Mouse (Mus musculus) ES-E14 (cell line): ENCODE data around the gene Trcg1. TPM values are rescaled to one million over a fixed set of nuclear protein-coding genes. Genes with fewer than 3 reads are reported as not detected.
A peak's percentile ranks its signal among the peaks of the same experiment; 100 is the strongest.

Experiments
- DNase-seq: peaks from one replicate; pipeline ENCODE4 v3.0.0-alpha.2; 2013; ENCODE audit warnings: low read depth, low spot score
- H3K27ac ChIP-seq: 2 replicates; pipeline ENCODE4 v1.5.1; 2012; ENCODE audit warnings: low read depth, mild to moderate bottlenecking, low read length, moderate library complexity, mixed read lengths; ENCODE audit not compliant: poor library complexity, insufficient read depth, severe bottlenecking
- H3K36me3 ChIP-seq: 2 replicates; pipeline ENCODE4 v1.6.1; 2012; ENCODE audit warnings: mild to moderate bottlenecking, low read length, moderate library complexity, mixed read lengths; ENCODE audit not compliant: control insufficient read depth, poor library complexity, insufficient read depth, severe bottlenecking
- H3K4me1 ChIP-seq, 2 experiments: fragments of 150-350 bp in 1 of 2; sonication (generic) in 1 of 2; 2 replicates each; pipeline ENCODE4 v1.6.1; 2012; ENCODE audit warnings: low read length in 2 of 2, mild to moderate bottlenecking in 1 of 2, mixed read lengths in 1 of 2; ENCODE audit not compliant: control insufficient read depth in 2 of 2, insufficient read depth in 2 of 2, poor library complexity in 1 of 2
- H3K4me3 ChIP-seq, 2 experiments: fragments of 150-350 bp in 1 of 2; sonication (generic) in 1 of 2; 2 replicates each; pipeline ENCODE4 v1.5.1; 2012; ENCODE audit warnings: low read length in 2 of 2, low read depth in 1 of 2, mild to moderate bottlenecking in 1 of 2, mixed read lengths in 1 of 2; ENCODE audit not compliant: insufficient read depth in 1 of 2, poor library complexity in 1 of 2, severe bottlenecking in 1 of 2
- H3K9ac ChIP-seq: 2 replicates; pipeline ENCODE4 v1.6.1; 2012; ENCODE audit warnings: low read depth, mild to moderate bottlenecking, low read length, mixed read lengths; ENCODE audit not compliant: poor library complexity, insufficient read depth, severe bottlenecking
- H3K9me3 ChIP-seq: fragments of 150-350 bp; sonication (generic); 2 replicates; pipeline ENCODE4 v1.6.1; 2012; ENCODE audit warnings: low read depth, mild to moderate bottlenecking, low read length; ENCODE audit not compliant: control insufficient read depth, insufficient read depth
- CHD2 ChIP-seq: IDR thresholded peaks from 2 replicates; pipeline ENCODE4 v1.6.1; 2014; ENCODE audit warnings: mild to moderate bottlenecking, low read depth, low read length, inconsistent platforms
- HCFC1 ChIP-seq: IDR thresholded peaks from 2 replicates; pipeline ENCODE4 v1.6.1; 2012; ENCODE audit warnings: low read length, inconsistent platforms, borderline replicate concordance; ENCODE audit not compliant: insufficient read depth
- MAFK ChIP-seq: IDR thresholded peaks from 2 replicates; pipeline ENCODE4 v1.6.1; 2014; ENCODE audit warnings: mild to moderate bottlenecking, low read depth, low read length, inconsistent platforms; ENCODE audit not compliant: insufficient read depth
- ZC3H11A ChIP-seq: IDR thresholded peaks from 2 replicates; pipeline ENCODE4 v1.6.1; 2012; ENCODE audit warnings: low read depth, mild to moderate bottlenecking, inconsistent platforms, low read length, borderline replicate concordance
- ZNF384 ChIP-seq: IDR thresholded peaks from 2 replicates; pipeline ENCODE4 v1.6.1; 2012; ENCODE audit warnings: low read depth, low read length, inconsistent platforms
- in situ Hi-C, 2 experiments: fragments of 600-800 bp; cut with MboI; formaldehyde crosslinking; loops; one replicate each; pipeline ENCODE4 v1.15.1; 2025; ENCODE audit warnings: low sequenced_read_pairs in 2 of 2, inconsistent platforms in 1 of 2; ENCODE audit not compliant: unreplicated experiment in 2 of 2
- total RNA-seq: library from RNA; depleted of rRNA; stranded (reverse); fragments of 300-350 nt; gene quantifications from 2 replicates; pipeline ENCODE4 v1.2.3, GENCODE M21; 2012

The Trcg1 gene
- total RNA-seq, 1 experiment, result not detected

DNA sequence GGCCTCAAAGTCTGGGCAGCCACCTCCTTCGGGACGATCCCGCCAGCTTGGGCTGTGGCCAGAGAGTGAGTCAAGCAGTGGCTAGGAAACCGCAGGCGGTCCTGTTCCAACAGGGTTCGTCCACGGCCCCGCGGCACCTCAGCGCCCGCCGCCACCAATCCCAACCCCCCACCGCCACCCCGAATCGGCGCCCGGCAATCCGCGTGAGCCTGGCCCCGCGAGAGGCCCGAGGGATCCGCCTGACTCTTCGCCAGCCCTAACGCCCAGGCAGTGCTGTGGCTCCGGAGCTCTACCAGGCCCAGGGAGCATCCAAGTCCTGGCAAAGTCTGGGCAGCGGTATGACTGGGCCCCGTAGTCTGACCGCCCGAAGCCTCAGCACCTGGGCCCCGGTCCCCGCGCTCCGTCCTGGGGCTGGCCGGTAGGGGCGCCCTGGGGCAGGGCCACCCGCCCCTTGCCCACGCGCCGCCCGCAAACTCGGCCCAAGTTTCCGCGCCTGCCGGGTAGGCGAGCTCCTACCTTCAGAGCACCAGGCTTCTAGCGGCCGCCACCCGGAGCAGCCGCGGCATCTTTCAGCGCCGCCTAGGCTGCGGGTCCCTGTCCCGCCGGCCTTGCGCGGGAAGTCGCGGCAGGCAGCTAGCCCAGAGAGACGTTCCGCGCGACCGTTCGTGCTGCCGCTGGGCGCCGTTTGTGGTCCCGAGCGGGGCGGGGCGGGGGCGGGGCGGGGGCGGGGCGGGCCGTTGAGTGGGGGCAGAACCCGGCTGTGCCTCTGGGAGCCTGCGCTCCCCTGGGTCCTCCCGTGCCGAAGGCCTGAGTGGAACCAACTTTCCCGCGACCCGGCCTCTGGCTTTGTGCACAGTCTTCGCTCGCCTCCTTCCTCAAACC lies 25.8 kb downstream of the Trcg1 start, which contains the start of gene 1700017B05Rik:
TSS of gene 1700017B05Rik (minus strand) at position 700 of the 882 bp plus-strand sequence.
- peak; percentile 43 for DNase-seq
- Histone ChIP-seq H3K27ac (peak within 1 kb of the TSS; percentile 61; the same call in 1 of the 2 replicates), H3K36me3 (peaks cover 20% of the 10 kb centered on the region), H3K4me3 (peak within 1 kb of the TSS; percentile 91 to 99), H3K4me1 (peaks cover 2 to 24% of the 10 kb centered on the region in 2 experiments; a peak in 3 of 4 replicates), H3K9ac (peak within 1 kb of the TSS; percentile 99), H3K9me3 (no peaks in the 10 kb centered on the region)
- 0 out of 2 replicates have a peak, but pooled peaks have one; percentile 37 for TF ChIP-seq HCFC1
- TF ChIP-seq ZNF384, result no peak
- in situ Hi-C loops, result no loop called here

DNA sequence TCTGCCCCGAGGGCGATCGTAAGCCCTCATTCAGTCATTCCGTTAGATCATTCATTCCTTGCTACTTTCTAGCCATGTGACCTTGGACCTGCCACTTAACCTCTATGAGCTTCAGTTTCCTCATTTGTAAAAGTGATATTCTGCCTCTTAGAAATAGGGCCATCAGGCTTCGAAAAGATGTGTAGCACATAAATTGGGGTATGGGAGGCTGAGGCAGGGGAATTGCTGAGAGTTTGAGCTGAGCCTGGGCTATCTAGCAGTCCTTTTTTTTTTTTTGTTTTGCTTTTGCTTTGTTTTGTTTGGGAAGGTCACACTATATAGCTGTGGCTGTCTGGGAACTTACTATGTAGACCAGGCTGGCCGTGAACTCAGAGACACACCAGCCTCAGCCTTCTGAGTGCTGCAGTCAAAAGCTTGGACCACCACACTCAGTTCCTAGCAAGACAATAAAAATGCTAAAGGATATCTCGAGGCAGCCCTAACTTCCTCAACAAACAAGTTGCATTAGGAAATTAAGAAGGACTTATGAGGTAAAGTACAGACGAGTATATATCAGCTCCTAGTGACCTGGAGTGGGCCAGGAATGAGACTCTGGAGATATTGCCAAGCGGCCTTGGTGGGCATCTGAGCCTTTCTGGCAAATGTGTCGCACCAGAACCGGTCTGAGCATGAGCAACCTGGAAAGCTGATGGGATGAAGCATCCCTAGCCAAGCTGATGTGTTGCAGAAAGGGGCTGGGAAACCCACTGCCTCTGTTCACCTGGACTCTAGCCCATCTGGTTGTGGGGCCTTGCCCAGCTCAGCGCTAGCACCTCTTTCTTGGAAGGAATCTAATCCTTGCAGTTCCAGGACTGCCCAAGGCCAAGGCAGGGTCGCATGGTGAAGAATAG lies 26.7 kb downstream of the Trcg1 start:
- H3K27ac ChIP-seq, result no peak overlapping the region
- DNase-seq, result no peak
- H3K4me1 ChIP-seq, result peaks cover 2 to 23% of the 10 kb centered on the region in 2 experiments; a peak in 3 of 4 replicates
- peak overlapping the region; percentile 75 for H3K9ac ChIP-seq
- no peak for TF ChIP-seq MAFK
- no peak for TF ChIP-seq ZNF384
- TF ChIP-seq HCFC1, result no peak
- TF ChIP-seq CHD2, result no peak
- no peak for TF ChIP-seq ZC3H11A
- no peaks in the 10 kb centered on the region for H3K9me3 ChIP-seq
- in situ Hi-C loops, result no loop called here
- peak overlapping the region; percentile 91 to 99 for H3K4me3 ChIP-seq
- H3K36me3 ChIP-seq, result peaks cover 11% of the 10 kb centered on the region

DNA sequence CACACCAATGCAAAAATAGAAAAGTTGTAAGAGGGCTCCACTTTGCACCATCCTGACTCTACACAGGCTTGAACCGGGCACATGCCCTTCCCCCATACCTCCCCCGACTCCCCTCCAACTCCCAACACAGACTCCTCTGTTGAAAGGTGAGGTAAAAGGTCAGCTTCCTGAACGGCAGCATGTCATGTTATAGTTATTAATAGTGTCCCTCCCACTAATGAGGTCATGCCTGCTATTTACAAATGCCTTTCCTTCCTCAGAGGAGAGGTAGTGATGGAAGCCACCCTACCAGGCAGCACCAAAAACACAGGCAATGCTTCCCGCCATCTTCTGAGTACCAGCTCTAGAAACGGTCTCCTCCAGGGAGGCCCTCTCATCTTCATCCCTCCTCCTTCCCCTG lies 28.8 kb downstream of the Trcg1 start:
- Histone ChIP-seq H3K36me3 (peaks cover 2% of the 10 kb centered on the region; the same call in 1 of the 2 replicates), H3K9ac (no peak overlapping the region), H3K4me3 (no peak overlapping the region), H3K27ac (no peak overlapping the region), H3K9me3 (no peaks in the 10 kb centered on the region), H3K4me1 (peaks cover 2 to 22% of the 10 kb centered on the region in 2 experiments; a peak in 3 of 4 replicates)
- no peak for DNase-seq
- TF ChIP-seq ZNF384, result no peak
- TF ChIP-seq HCFC1, result no peak
- no peak for TF ChIP-seq MAFK
- TF ChIP-seq CHD2, result no peak
- no peak for TF ChIP-seq ZC3H11A
- in situ Hi-C loops, result no loop called here

DNA sequence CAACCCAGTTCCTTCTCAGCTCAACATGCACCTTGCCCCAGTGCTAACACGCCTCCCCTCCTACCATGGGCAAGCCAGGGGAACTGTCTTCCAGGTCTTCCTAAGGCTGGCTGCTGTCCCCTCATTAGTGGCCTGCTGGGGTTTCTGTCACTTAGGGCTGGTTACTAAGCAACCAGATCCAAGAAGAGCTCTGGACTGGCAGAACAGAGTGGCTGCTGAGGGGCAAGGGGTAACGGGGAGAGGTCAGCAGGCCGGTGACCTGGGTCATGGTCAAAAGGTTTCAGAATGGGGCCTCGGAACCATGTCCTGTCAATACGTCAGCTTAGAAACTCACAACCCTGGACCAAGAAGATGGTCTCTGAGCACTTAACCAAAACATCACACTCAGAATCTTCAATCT lies 31.1 kb downstream of the Trcg1 start:
- Histone ChIP-seq H3K4me1 (peaks cover 2 to 23% of the 10 kb centered on the region in 2 experiments), H3K9me3 (no peaks in the 10 kb centered on the region), H3K36me3 (no peaks in the 10 kb centered on the region), H3K27ac (no peak overlapping the region), H3K4me3 (no peak overlapping the region), H3K9ac (no peak overlapping the region)
- DNase-seq, result no peak
- in situ Hi-C loops, result no loop called here
- no peak for TF ChIP-seq ZNF384
- no peak for TF ChIP-seq CHD2
- no peak for TF ChIP-seq MAFK
- no peak for TF ChIP-seq ZC3H11A
- TF ChIP-seq HCFC1, result no peak
